8 mouse cellular contexts compared by ENCODE assay signal in genomic region chr14:47276036-47276603, GRCm38 (mm10). TPM values are rescaled to one million over a fixed set of nuclear protein-coding genes. Genes with fewer than 3 reads are reported as not detected.
A peak's percentile ranks its signal among the peaks of the same experiment; 100 is the strongest.
DNase-seq lines count a peak whose midpoint lies in the region; ATAC-seq and TF ChIP-seq lines count a peak whose summit lies in the region.

No protein-coding gene starts in this region.

- H3K4me1 ChIP-seq in embryonic facial prominence, embryonic 11.5 days (ENCODE audit: control insufficient read depth, insufficient read depth, low read length): no peaks in the 10 kb centered on the region
- H3K4me1 ChIP-seq in midbrain, embryonic 10.5 days: peaks cover 30% of the 10 kb centered on the region

- no peaks in the 10 kb centered on the region for H3K9me3 ChIP-seq in embryonic facial prominence, embryonic 11.5 days (replicated peaks; ENCODE audit: control insufficient read depth, low read length)
- H3K9me3 ChIP-seq in midbrain, embryonic 10.5 days (replicated peaks): no peaks in the 10 kb centered on the region

- 3% methylated on average over 22 of the region's 22 CpGs for WGBS in embryonic facial prominence, embryonic 11.5 days
- WGBS in midbrain, embryonic 10.5 days: 3% methylated on average over 22 of the region's 22 CpGs

- H3K27ac ChIP-seq in gastrocnemius, adult 2 months: peak overlapping the region; percentile 96
- peak overlapping the region; percentile 56; the same call in 1 of the 2 replicates for H3K27ac ChIP-seq in embryonic facial prominence, embryonic 11.5 days (replicated peaks; ENCODE audit: low read depth, low read length)
- H3K27ac ChIP-seq in midbrain, embryonic 10.5 days (replicated peaks): peak overlapping the region; percentile 97

- TF ChIP-seq CTCF in gastrocnemius, adult 2 months (IDR thresholded peaks at IDR 0.05): no peak
- no peak for TF ChIP-seq CTCF in C2C12 (IDR thresholded peaks at IDR 0.05; ENCODE audit: control insufficient read depth, insufficient read depth, insufficient read length)

- H3K9ac ChIP-seq in embryonic facial prominence, embryonic 11.5 days (replicated peaks; ENCODE audit: low read length): peak overlapping the region; percentile 87

- 0 out of 2 replicates have a peak, but pooled peaks have one; percentile 1 for ATAC-seq in embryonic facial prominence, embryonic 11.5 days (replicated peaks; ENCODE audit: insufficient number of reproducible peaks, low FRiP score, low TSS enrichment, low read depth)
- peak; percentile 8 for ATAC-seq in inflammation-experienced regulatory T-cells, adult 6 months

- intact Hi-C loops in gastrocnemius, adult 2 months (cut with DNase I): no loop called here
- intact Hi-C loops in gastrocnemius, postnatal 36 days (cut with DNase I): no loop called here

- no peak for DNase-seq in gastrocnemius, adult 2 months
- no peak for DNase-seq in gastrocnemius, postnatal 36 days
- DNase-seq in embryonic facial prominence, embryonic 11.5 days (ENCODE audit: low spot score): peak; percentile 32
- no peak for DNase-seq in midbrain, embryonic 10.5 days (ENCODE audit: low spot score)
- no peak for DNase-seq in frontal cortex, postnatal 25 days (ENCODE audit: low spot score in 2 of 2)
- DNase-seq in urinary bladder, postnatal 10 days (ENCODE audit: low spot score): no peak

- H3K79me2 ChIP-seq in C2C12 (ENCODE audit: control insufficient read depth, insufficient read depth): peaks cover 79% of the 10 kb centered on the region

- H3ac ChIP-seq in C2C12 (ENCODE audit: control insufficient read depth, insufficient read length, low read depth): peak overlapping the region; percentile 79

- peaks cover 69% of the 10 kb centered on the region for H3K79me3 ChIP-seq in C2C12 (ENCODE audit: low read depth)

- H3K4me3 ChIP-seq in gastrocnemius, adult 2 months: peak overlapping the region; percentile 94
- H3K4me3 ChIP-seq in C2C12 (ENCODE audit: insufficient read depth, poor library complexity, severe bottlenecking): peak overlapping the region; percentile 72
- peak overlapping the region; percentile 87 for H3K4me3 ChIP-seq in embryonic facial prominence, embryonic 11.5 days (ENCODE audit: low read depth, low read length)
- H3K4me3 ChIP-seq in midbrain, embryonic 10.5 days: peak overlapping the region; percentile 81

- H3K36me3 ChIP-seq in C2C12 (ENCODE audit: control insufficient read depth, insufficient read depth): peaks cover 46% of the 10 kb centered on the region
- no peaks in the 10 kb centered on the region; the same call in none of the 2 replicates for H3K36me3 ChIP-seq in embryonic facial prominence, embryonic 11.5 days (replicated peaks; ENCODE audit: control insufficient read depth, insufficient read depth, low read depth, low read length)
- peaks cover 45% of the 10 kb centered on the region for H3K36me3 ChIP-seq in midbrain, embryonic 10.5 days

- H3K4me2 ChIP-seq in embryonic facial prominence, embryonic 11.5 days (ENCODE audit: low read depth, low read length): peak overlapping the region; percentile 72

- H3K27me3 ChIP-seq in C2C12 (ENCODE audit: control insufficient read depth, insufficient read depth, insufficient read length): no peaks in the 10 kb centered on the region
- no peaks in the 10 kb centered on the region for H3K27me3 ChIP-seq in embryonic facial prominence, embryonic 11.5 days (ENCODE audit: control insufficient read depth, insufficient read depth, low read length)
- H3K27me3 ChIP-seq in midbrain, embryonic 10.5 days (ENCODE audit: low read depth, poor library complexity, severe bottlenecking): no peaks in the 10 kb centered on the region

TF ChIP-seq in C2C12, 6 proteins besides CTCF, POLR2A, EP300 and RAD21:
- no peak for TF ChIP-seq MYOD1 (IDR thresholded peaks at IDR 0.05; ENCODE audit: control insufficient read depth, insufficient read length, low read depth)
- TF ChIP-seq MAX (IDR thresholded peaks at IDR 0.05): no peak
- no peak for TF ChIP-seq CEBPB (IDR thresholded peaks at IDR 0.05; ENCODE audit: low read depth)
- no peak for TF ChIP-seq USF1 (IDR thresholded peaks at IDR 0.05; ENCODE audit: low read depth)
- no peak for TF ChIP-seq MYOG (IDR thresholded peaks at IDR 0.05; ENCODE audit: control insufficient read depth, extremely low read depth, insufficient read length)
- TF ChIP-seq FOSL1 (IDR thresholded peaks at IDR 0.05; ENCODE audit: insufficient read depth, low read length, poor library complexity, severe bottlenecking): no peak

RNA-seq across cellular contexts. Expression of gene Wdhd1, which starts 0.5 kb away (rescaled TPM):
- 1 to 10 TPM in 1 of 2 experiments, under 1 TPM in 1; 0.31 to 1.6 TPM for total RNA-seq in gastrocnemius, adult 2 months (2021)
- under 1 TPM; 0.59 to 0.64 TPM for total RNA-seq in gastrocnemius, postnatal 36 days (2021)
- 12.4 TPM for polyA plus RNA-seq in C2C12 (2012; fragmentation: generic; extraction: Trizol)
- 52.5 and 52.8 TPM in 2 replicates for polyA plus RNA-seq in embryonic facial prominence, embryonic 11.5 days (2014; fragmentation: Nextera tagmentation; extraction: Ambion mirVana)
- 10 to 100 TPM; 16.0 to 32.0 (median 17.7) TPM for polyA plus RNA-seq in inflammation-experienced regulatory T-cells, adult 6 months (2017; shearing (Covaris generic))
- 55.8 and 57.6 TPM in 2 replicates for polyA plus RNA-seq in midbrain, embryonic 10.5 days (2016; fragmentation: Nextera tagmentation; extraction: Ambion mirVana)

RNA-seq across cellular contexts. Expression of gene Socs4, which starts 0.6 kb away (rescaled TPM):
- total RNA-seq in gastrocnemius, adult 2 months (2021): 10 to 100 TPM in 1 of 2 experiments, 1 to 10 TPM in 1; 6.3 to 11.3 TPM
- total RNA-seq in gastrocnemius, postnatal 36 days (2021): 1 to 10 TPM; 6.2 to 6.5 TPM
- polyA plus RNA-seq in C2C12 (2012; fragmentation: generic; extraction: Trizol): 3.0 TPM
- polyA plus RNA-seq in embryonic facial prominence, embryonic 11.5 days (2014; fragmentation: Nextera tagmentation; extraction: Ambion mirVana): 5.7 and 7.8 TPM in 2 replicates
- polyA plus RNA-seq in inflammation-experienced regulatory T-cells, adult 6 months (2017; shearing (Covaris generic)): 1 to 10 TPM; 5.3 to 6.0 (median 6.0) TPM
- polyA plus RNA-seq in midbrain, embryonic 10.5 days (2016; fragmentation: Nextera tagmentation; extraction: Ambion mirVana): 3.3 and 4.6 TPM in 2 replicates

RNA-seq across cellular contexts. Expression of gene Mapk1ip1l, which starts 21.9 kb away (rescaled TPM):
- total RNA-seq in gastrocnemius, adult 2 months (2021): 10 to 100 TPM; 27.8 to 28.1 TPM
- 10 to 100 TPM; 21.6 to 22.5 TPM for total RNA-seq in gastrocnemius, postnatal 36 days (2021)
- polyA plus RNA-seq in C2C12 (2012; fragmentation: generic; extraction: Trizol): 42.8 TPM
- polyA plus RNA-seq in embryonic facial prominence, embryonic 11.5 days (2014; fragmentation: Nextera tagmentation; extraction: Ambion mirVana): 104 and 106 TPM in 2 replicates
- polyA plus RNA-seq in inflammation-experienced regulatory T-cells, adult 6 months (2017; shearing (Covaris generic)): 10 to 100 TPM; 45.2 to 52.2 (median 49.0) TPM
- polyA plus RNA-seq in midbrain, embryonic 10.5 days (2016; fragmentation: Nextera tagmentation; extraction: Ambion mirVana): 99.6 and 101 TPM in 2 replicates
